Mouse (Mus musculus) lung, postnatal 0 days (tissue): ENCODE measurements around the gene Taok3. TPM values are rescaled to one million over a fixed set of nuclear protein-coding genes. Genes with fewer than 3 reads are reported as not detected.
A peak's percentile ranks its signal among the peaks of the same experiment; 100 is the strongest.

Experiments used
- ATAC-seq: fragments of 200-750 bp; cut with Nextera tagmentation; 2 replicates; pipeline ENCODE4 v1.8.0; 2017; ENCODE audit warnings: moderate library complexity
- DNase-seq: peaks from one replicate; pipeline ENCODE4 v3.0.0-alpha.2; 2016; ENCODE audit warnings: low spot score
- H3K27ac ChIP-seq: fragments of 300-500 bp; sonication (generic); 2 replicates; pipeline ENCODE4 v1.5.1; 2014; ENCODE audit warnings: antibody characterized with exemption, mild to moderate bottlenecking, low read length, mixed read lengths
- H3K27me3 ChIP-seq: fragments of 300-500 bp; sonication (generic); replicated peaks from 2 replicates; pipeline ENCODE4 v1.6.1; 2014; ENCODE audit warnings: low read length, mixed read lengths; ENCODE audit not compliant: insufficient read depth
- H3K36me3 ChIP-seq: fragments of 300-500 bp; sonication (generic); 2 replicates; pipeline ENCODE4 v1.6.1; 2014; ENCODE audit warnings: low read length, mixed read lengths; ENCODE audit not compliant: insufficient read depth
- H3K4me1 ChIP-seq: fragments of 300-500 bp; sonication (generic); 2 replicates; pipeline ENCODE4 v1.6.1; 2014; ENCODE audit warnings: antibody characterized with exemption, low read depth, low read length, mixed read lengths; ENCODE audit not compliant: insufficient read depth
- H3K4me2 ChIP-seq: fragments of 300-500 bp; sonication (generic); replicated peaks from 2 replicates; pipeline ENCODE4 v1.6.1; 2014; ENCODE audit warnings: low read depth, mild to moderate bottlenecking, low read length, moderate library complexity, mixed read lengths
- H3K4me3 ChIP-seq: fragments of 300-500 bp; sonication (generic); 2 replicates; pipeline ENCODE4 v1.5.1; 2014; ENCODE audit warnings: low read depth, low read length
- H3K9ac ChIP-seq: fragments of 300-500 bp; sonication (generic); replicated peaks from 2 replicates; pipeline ENCODE4 v1.6.1; 2014; ENCODE audit warnings: low read depth, mild to moderate bottlenecking
- H3K9me3 ChIP-seq: fragments of 300-500 bp; sonication (generic); 2 replicates; pipeline ENCODE4 v1.6.1; 2016; ENCODE audit warnings: low read length, mixed read lengths
- CTCF ChIP-seq: IDR thresholded peaks from 2 replicates; pipeline ENCODE4 v1.5.1; 2016; ENCODE audit warnings: antibody characterized with exemption, mild to moderate bottlenecking
- EP300 ChIP-seq: IDR thresholded peaks from 2 replicates; pipeline ENCODE4 v1.6.1; 2016; ENCODE audit warnings: antibody characterized with exemption, mild to moderate bottlenecking, control low read depth
- WGBS: fragments of 180-500 bp; shearing (Covaris S2); extraction: QIAGEN DNeasy Blood & Tissue Kit; methylation state at CpG from one replicate; pipeline ENCODE4 v1.1.7; 2014; 5-methylcytosine and 5-hydroxymethylcytosine counted together
- polyA plus RNA-seq: library from polyadenylated mRNA; unstranded; fragments of >200 nt; fragmentation: Nextera tagmentation; extraction: Ambion mirVana; gene quantifications from 2 replicates; pipeline ENCODE4 v1.2.1, GENCODE M21; 2015

Taok3 gene
- polyA plus RNA-seq, 1 experiment from 2014 or later: 55.5 TPM

DNA sequence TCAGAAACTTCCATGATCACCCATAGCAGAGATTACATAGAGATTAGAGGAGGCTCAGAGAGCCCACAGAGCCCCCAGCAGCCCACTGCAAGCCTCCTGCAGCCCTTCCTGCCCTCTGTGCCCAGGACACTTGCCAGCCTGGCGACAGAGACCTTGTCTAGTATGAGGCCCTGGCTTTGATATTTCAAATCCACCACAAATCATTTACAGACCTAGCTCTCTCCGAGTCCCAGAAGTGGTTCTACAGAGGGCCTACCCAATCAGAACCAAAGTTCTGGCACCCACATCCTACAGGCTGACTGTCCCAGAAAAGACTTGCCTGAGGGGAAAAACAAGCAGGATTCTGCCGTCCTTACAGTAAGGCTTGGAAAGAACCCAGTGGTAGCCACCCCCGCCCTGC is 165.3 kb downstream of the Taok3 start:
- WGBS: 65% methylated on average over 4 of the region's 4 CpGs
- no peak overlapping the region for H3K27ac ChIP-seq
- peaks cover 4% of the 10 kb centered on the region; the same call in 1 of the 2 replicates for H3K4me1 ChIP-seq
- H3K9me3 ChIP-seq: no peaks in the 10 kb centered on the region
- no peak for TF ChIP-seq CTCF
- no peak for TF ChIP-seq EP300
- ATAC-seq (no peak), DNase-seq (no peak)
- H3K4me2 ChIP-seq: no peak overlapping the region
- no peaks in the 10 kb centered on the region for H3K36me3 ChIP-seq
- no peak overlapping the region for H3K9ac ChIP-seq
- H3K27me3 ChIP-seq: no peaks in the 10 kb centered on the region
- H3K4me3 ChIP-seq: no peak overlapping the region

DNA sequence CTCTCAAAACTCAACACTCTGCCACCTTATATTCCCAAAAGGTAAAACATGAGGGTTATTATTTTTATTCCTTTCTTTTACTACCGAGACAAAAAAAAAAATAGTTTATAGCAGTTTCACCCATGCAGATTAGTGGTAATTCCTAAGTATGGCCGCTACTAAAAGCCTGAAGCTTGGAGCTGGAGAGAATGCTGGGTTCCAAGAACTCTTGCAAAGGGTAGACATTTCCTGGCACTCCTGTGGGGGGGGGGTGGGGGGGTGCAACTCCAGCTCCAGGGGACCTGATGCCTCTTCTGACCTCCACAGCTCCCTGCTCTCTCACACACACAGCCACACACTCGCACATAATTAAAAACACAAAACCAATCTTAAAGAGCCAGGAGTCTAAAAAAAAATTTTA is 166.4 kb downstream of the Taok3 start:
- Histone ChIP-seq H3K4me1 (peaks cover 4% of the 10 kb centered on the region; the same call in 1 of the 2 replicates), H3K9me3 (no peaks in the 10 kb centered on the region), H3K27ac (0 out of 2 replicates have a peak overlapping the region, but pooled peaks have one; percentile 54), H3K36me3 (no peaks in the 10 kb centered on the region), H3K4me3 (peak overlapping the region; percentile 61), H3K4me2 (peak overlapping the region; percentile 89), H3K27me3 (no peaks in the 10 kb centered on the region), H3K9ac (no peak overlapping the region; the same call in 1 of the 2 replicates)
- ATAC-seq (no peak), DNase-seq (no peak)
- no peak for TF ChIP-seq EP300
- no peak for TF ChIP-seq CTCF
- WGBS: 27% methylated on average over 3 of the region's 3 CpGs

DNA sequence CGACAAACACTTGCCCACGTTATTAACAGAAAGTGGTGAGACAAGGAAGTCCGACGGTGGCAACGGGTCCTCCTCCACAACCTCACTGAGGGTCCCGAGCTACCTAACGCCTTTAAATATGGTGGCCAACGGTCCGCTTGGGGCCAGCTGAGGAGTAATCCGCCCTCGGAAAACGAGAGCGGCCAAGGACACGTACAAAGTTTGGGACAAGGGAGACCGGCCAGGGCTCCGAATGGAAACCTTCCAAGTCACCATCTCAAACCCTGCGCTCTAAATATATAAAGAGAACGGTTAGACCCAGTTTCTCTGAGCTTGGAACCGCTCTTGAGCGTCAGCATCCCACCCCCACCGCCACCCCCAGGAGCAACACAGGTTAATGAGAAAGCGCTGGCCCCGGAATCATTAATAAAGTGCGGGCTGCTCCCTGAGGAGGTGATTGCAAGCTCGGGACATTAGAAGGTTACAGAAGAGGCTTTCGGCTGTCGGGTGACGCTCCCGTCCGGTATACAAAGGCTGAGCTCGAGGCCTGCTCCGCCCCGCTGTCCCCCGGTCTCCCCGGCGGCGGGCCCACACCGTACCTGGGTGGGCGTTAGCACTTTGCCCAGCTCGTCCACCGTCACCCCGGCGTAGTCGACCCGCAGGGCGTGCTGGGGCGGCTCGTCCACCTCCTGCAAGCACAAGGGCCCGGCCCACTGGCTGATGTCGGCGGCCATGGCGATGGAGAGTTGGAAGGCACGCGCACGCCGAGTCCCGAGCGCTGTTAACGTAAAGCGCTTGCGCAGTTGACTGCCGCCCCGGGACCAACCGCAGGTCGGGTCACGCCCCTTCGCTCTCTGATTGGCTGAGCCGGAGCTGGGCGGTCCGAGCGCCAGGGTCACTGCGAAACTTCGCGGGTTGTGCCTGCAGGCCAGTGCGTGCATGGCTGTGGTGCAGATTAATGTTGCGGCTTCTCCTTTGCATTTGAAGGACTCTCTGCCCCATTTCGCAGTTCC is 167.2 kb downstream of the Taok3 start, which contains the start of gene Pebp1:
Gene Pebp1, minus strand, starts transcription at position 795 of the 992 bp plus-strand sequence.
- Histone ChIP-seq H3K4me3 (peak within 1 kb of the TSS; percentile 61), H3K4me1 (peaks cover 4% of the 10 kb centered on the region; the same call in 1 of the 2 replicates), H3K36me3 (no peaks in the 10 kb centered on the region), H3K9ac (peak within 1 kb of the TSS; percentile 69), H3K4me2 (peak within 1 kb of the TSS; percentile 89), H3K9me3 (no peaks in the 10 kb centered on the region), H3K27ac (peak within 1 kb of the TSS; percentile 54; the same call in 1 of the 2 replicates), H3K27me3 (no peaks in the 10 kb centered on the region)
- ATAC-seq (peak; percentile 99), DNase-seq (peak; percentile 98)
- under 1% methylated on average over 70 of the region's 77 CpGs for WGBS
- TF ChIP-seq CTCF: peak; percentile 36
- TF ChIP-seq EP300: no peak

DNA sequence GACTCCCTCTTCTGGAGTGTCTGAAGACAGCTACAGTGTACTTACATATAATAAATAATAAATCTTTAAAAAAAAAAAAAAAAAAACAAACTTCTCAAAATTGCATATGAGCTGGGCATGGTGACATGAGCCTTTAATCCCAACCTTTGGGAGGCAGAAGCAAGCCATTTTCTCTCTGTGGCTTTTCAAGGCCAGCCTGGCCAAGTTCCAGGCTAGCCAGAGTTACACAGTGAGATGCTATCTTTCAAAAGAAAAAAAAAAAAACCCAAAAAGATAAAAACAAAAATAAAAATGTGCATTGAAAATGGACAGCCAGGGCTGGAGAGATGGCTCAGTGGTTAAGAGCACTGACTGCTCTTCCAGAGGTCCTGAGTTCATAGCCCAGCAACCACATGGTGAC is 169.7 kb downstream of the Taok3 start:
- H3K9me3 ChIP-seq: no peaks in the 10 kb centered on the region
- no peak overlapping the region for H3K4me2 ChIP-seq
- no peak overlapping the region for H3K9ac ChIP-seq
- ATAC-seq (no peak), DNase-seq (no peak)
- no peak overlapping the region for H3K27ac ChIP-seq
- no peaks in the 10 kb centered on the region for H3K36me3 ChIP-seq
- TF ChIP-seq CTCF (no peak), EP300 (no peak)
- H3K27me3 ChIP-seq: no peaks in the 10 kb centered on the region
- H3K4me1 ChIP-seq: peaks cover 4% of the 10 kb centered on the region; the same call in 1 of the 2 replicates
- no peak overlapping the region for H3K4me3 ChIP-seq

DNA sequence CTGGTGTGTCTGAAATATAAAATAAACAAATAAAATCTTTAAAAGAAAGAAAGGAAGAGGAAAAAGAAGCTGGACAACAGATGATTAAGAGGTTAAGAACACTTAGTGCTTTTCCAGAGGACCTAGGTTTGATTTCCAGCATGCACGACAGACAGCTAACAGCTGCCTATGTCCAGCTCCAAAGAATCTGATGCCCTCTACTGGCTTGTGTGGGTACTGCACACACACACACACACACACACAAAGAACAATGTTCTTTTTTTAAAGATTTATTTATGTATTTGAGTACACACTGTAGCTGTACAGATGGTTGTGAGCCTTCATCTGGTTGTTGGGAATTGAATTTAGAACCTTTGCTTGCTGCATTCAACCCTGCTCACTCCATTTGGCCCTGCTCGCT is 170.2 kb downstream of the Taok3 start:
- DNase-seq (no peak), ATAC-seq (no peak)
- H3K9me3 ChIP-seq: no peaks in the 10 kb centered on the region
- peaks cover 4% of the 10 kb centered on the region; the same call in 1 of the 2 replicates for H3K4me1 ChIP-seq
- no peaks in the 10 kb centered on the region for H3K36me3 ChIP-seq
- 89% methylated on average over 2 of the region's 2 CpGs for WGBS
- H3K27me3 ChIP-seq: no peaks in the 10 kb centered on the region
- TF ChIP-seq EP300 (no peak), CTCF (peak; percentile 38)
- no peak overlapping the region for H3K9ac ChIP-seq
- H3K27ac ChIP-seq: no peak overlapping the region
- H3K4me3 ChIP-seq: no peak overlapping the region
- H3K4me2 ChIP-seq: no peak overlapping the region

DNA sequence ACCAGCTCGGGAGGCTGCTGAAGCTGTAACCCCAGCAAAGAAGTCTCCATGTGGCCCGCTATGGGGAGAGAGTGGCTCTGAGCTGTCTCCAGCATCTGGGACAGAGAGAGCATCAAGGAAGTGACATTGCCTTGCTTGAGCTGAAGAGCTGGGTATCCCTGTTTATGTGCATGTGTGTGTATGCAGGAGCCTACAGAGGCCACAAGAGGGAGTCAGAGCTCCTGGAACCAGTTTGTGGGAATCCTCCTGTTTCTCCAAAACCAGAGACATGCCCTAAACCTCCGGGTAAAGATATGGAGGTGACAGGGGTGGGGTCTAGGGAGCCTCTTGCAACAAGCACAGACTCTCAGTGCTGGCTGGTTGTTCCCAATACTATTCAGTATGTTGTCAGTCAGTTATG is 171.4 kb downstream of the Taok3 start:
- no peak overlapping the region for H3K4me2 ChIP-seq
- no peak for DNase-seq
- H3K4me3 ChIP-seq: no peak overlapping the region
- no peak overlapping the region for H3K9ac ChIP-seq
- no peaks in the 10 kb centered on the region for H3K27me3 ChIP-seq
- 77% methylated on average over 3 of the region's 3 CpGs for WGBS
- ATAC-seq: no peak
- H3K27ac ChIP-seq: no peak overlapping the region
- peaks cover 4% of the 10 kb centered on the region; the same call in 1 of the 2 replicates for H3K4me1 ChIP-seq
- H3K36me3 ChIP-seq: no peaks in the 10 kb centered on the region
- H3K9me3 ChIP-seq: no peaks in the 10 kb centered on the region
- no peak for TF ChIP-seq CTCF
- no peak for TF ChIP-seq EP300
